Mouse (Mus musculus) C2C12 (cell line): ENCODE measurements at regions not wholly inside any gene's neighbourhood (a gene's known extent, or its start where the extent isn't known, plus 50 kb on each side); places are given as distances from the start of the nearest gene placed in this dataset.

ENCODE experiments used
- CEBPB ChIP-seq: IDR thresholded peaks from one replicate; pipeline ENCODE4 v1.6.1; 2011; ENCODE audit warnings: low read depth, mild to moderate bottlenecking, control low read depth, moderate library complexity
- CTCF ChIP-seq: IDR thresholded peaks from one replicate; pipeline ENCODE4 v1.5.1; 2011; ENCODE audit not compliant: control insufficient read depth, insufficient read depth, insufficient read length
- MYOD1 ChIP-seq: IDR thresholded peaks from one replicate; pipeline ENCODE4 v1.6.1; 2011; ENCODE audit warnings: low read depth; ENCODE audit not compliant: control insufficient read depth, insufficient read length
- MYOG ChIP-seq: IDR thresholded peaks from one replicate; pipeline ENCODE4 v1.6.1; 2011; ENCODE audit not compliant: control insufficient read depth, insufficient read length; ENCODE audit errors: extremely low read depth
- USF1 ChIP-seq: IDR thresholded peaks from one replicate; pipeline ENCODE4 v1.6.1; 2011; ENCODE audit warnings: low read depth, mild to moderate bottlenecking, control low read depth, moderate library complexity

DNA sequence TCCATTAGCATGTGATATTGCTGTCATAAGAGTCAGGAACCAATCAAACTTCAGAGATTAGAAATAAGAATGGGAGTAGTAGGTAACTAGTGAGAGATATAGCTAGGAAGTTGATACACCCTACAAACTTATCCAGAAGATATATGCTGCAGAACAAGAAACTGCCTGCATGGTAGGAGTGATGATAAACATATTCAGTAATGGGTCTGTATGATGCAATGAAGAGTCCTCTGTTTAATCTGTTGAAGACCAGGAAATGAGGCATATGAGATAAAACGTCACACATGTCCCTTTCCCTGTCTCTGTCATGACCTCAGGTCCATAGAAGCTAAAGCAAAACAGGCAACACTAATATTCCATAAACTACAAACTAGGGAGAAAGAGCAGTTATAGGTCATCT is 162.2 kb upstream of the Ppargc1a start:
- TF ChIP-seq CTCF (no peak), MYOG (no peak), MYOD1 (no peak), USF1 (no peak), CEBPB (no peak)
